Mouse (Mus musculus) spleen, adult 2 months (tissue): Measurements from ENCODE around the gene Mup19. TPM values are rescaled to one million over a fixed set of nuclear protein-coding genes. Genes with fewer than 3 reads are reported as not detected.
"Not testable (repeated sequence)": the region's sequence is repeated elsewhere in the genome, so short reads cannot be mapped to it uniquely, and the experiment has no call there.

Experiments
- DNase-seq, 2 experiments: peaks; one replicate each; pipeline versions ENCODE4 v3.0.0 to v3.0.0-alpha.2; 2012 to 2021; ENCODE audit warnings: low spot score in 2 of 2, low read depth in 1 of 2
- H3K27ac ChIP-seq: fragments of 200-500 bp; 2 replicates; pipeline ENCODE4 v1.5.1; 2012; ENCODE audit warnings: low read length, inconsistent platforms; ENCODE audit not compliant: insufficient read depth
- H3K27me3 ChIP-seq: fragments of 200-500 bp; 2 replicates; pipeline ENCODE4 v1.6.1; 2012; ENCODE audit warnings: mild to moderate bottlenecking, moderate library complexity, low read length, inconsistent platforms; ENCODE audit not compliant: control insufficient read depth, insufficient read depth
- H3K36me3 ChIP-seq: fragments of 200-500 bp; 2 replicates; pipeline ENCODE4 v1.6.1; 2012; ENCODE audit warnings: mild to moderate bottlenecking, low read length, inconsistent platforms; ENCODE audit not compliant: control insufficient read depth, insufficient read depth
- H3K4me1 ChIP-seq: fragments of 200-500 bp; 2 replicates; pipeline ENCODE4 v1.6.1; 2011; ENCODE audit warnings: inconsistent platforms; ENCODE audit not compliant: control insufficient read depth, insufficient read depth, insufficient read length
- H3K4me3 ChIP-seq: fragments of 200-500 bp; 2 replicates; pipeline ENCODE4 v1.5.1; 2011; ENCODE audit warnings: mild to moderate bottlenecking, inconsistent platforms; ENCODE audit not compliant: insufficient read depth, insufficient read length; ENCODE audit errors: extremely low read depth
- CTCF ChIP-seq: fragments of 200-500 bp; IDR thresholded peaks from 2 replicates; pipeline ENCODE4 v1.5.1; 2011; ENCODE audit warnings: mild to moderate bottlenecking, inconsistent platforms; ENCODE audit not compliant: insufficient read depth, insufficient read length, insufficient replicate concordance; ENCODE audit errors: extremely low read depth
- POLR2A ChIP-seq: fragments of 200-500 bp; IDR thresholded peaks from 2 replicates; pipeline ENCODE4 v1.6.1; 2011; ENCODE audit warnings: low read depth, low read length, inconsistent platforms
- WGBS: fragments of 180-500 bp; shearing (Covaris S2); methylation state at CpG from one replicate; pipeline ENCODE4 v1.1.7; 2018; 5-methylcytosine and 5-hydroxymethylcytosine counted together
- polyA plus RNA-seq: library from polyadenylated mRNA; depleted of rRNA; stranded (reverse); fragments of >200 nt; gene quantifications from 2 replicates; pipeline ENCODE4 v1.2.3, GENCODE M21; 2012; rRNA removed

Gene Mup19
- not detected in 2 replicates for polyA plus RNA-seq

DNA sequence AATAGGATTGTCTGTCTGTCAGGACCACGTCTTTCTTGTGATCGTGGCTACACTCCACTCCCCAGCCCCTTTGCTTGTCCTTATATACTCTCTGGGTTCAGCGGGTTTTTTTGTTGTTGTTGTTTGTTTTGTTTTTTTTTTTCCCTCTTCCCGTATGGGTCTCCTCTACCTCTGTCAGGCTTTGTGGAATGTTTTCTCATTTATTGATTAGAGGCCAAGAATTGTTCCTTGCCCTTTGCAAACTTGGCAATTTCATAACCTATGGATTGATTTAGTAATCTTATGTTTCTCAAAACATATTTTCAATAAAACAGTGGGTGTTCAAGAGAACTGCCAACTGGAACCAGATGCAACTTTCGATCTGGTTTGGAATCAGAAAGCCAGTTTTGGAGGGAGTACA lies at the start of gene Mup19:
TSS of gene Mup19 (minus strand) at position 101 of the 400 bp plus-strand sequence.
- DNase-seq, H3K4me3 ChIP-seq, H3K36me3 ChIP-seq, H3K27me3 ChIP-seq, H3K27ac ChIP-seq, H3K4me1 ChIP-seq: not testable (repeated sequence)
- 76% methylated on average over 1 of the region's 5 CpGs for WGBS

DNA sequence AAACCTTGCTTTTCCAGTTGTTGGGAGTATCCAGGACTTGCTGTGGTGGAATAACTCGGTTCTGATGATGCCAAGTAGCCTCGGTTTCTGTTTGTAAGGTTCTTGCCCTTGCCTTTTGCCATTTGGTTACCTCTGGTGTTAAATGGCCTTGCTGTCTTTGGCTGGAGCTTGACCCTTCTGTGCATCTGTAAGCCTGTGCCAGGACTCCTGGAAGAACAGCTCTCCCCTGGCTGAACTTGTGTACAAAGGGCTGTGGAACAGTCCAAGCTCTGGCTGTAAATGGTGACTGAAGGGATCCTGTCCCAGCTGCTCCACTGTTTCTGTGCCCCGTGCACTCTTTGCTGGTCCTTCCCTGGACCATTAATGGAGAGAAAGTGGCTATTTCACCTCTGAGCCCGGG lies 47.1 kb upstream of the Mup19 start:
- no peaks in the 10 kb centered on the region for H3K4me1 ChIP-seq
- no peaks in the 10 kb centered on the region for H3K36me3 ChIP-seq
- H3K27ac ChIP-seq: no peak overlapping the region
- H3K4me3 ChIP-seq: no peak overlapping the region
- 62% methylated on average over 4 of the region's 4 CpGs for WGBS
- no peaks in the 10 kb centered on the region for H3K27me3 ChIP-seq
- DNase-seq: no peak
- TF ChIP-seq POLR2A (no peak), CTCF (no peak)

DNA sequence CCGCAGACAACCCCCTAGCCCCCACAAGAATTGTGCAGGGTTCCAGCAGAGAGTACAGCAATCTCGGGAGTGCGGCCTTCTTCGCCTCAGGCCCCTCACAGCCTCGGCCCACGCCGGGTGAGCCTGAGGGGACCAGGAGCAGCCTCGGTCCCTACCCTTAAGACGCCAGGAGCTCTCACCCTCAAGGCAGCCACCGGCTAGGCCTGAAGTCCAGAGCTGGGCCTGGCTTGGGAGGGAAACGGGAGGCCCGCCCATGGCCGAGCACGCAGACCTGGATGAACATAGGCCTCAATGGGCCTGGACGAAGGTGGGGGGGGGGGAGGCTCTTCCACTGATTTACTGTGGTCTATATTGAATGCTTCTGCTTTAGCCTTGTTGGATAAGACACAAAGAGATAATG lies 41.1 kb upstream of the Mup19 start:
- TF ChIP-seq POLR2A (no peak), CTCF (no peak)
- Histone ChIP-seq H3K27me3 (no peaks in the 10 kb centered on the region), H3K4me3 (no peak overlapping the region), H3K27ac (no peak overlapping the region), H3K4me1 (no peaks in the 10 kb centered on the region), H3K36me3 (no peaks in the 10 kb centered on the region)
- WGBS: 87% methylated on average over 15 of the region's 15 CpGs
- DNase-seq: no peak

DNA sequence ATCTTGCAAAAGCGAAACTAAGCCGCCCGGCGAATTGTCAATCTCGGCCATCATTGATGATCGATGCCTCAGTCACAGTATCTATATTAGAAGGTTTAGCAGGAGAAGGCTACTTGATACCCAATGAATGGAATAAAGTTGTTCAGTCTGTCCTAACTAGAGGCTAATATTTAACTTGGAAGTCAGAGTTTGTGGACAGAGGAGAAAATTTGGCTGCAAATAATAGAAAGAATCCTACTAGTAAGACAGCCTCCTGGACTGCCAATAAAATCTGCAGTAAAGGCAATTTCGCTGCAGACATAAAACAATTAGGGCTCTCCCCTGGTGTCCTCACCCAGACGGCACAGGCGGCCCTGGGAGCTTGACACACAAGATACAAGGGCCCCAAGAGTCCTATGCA lies 40.5 kb upstream of the Mup19 start:
- 89% methylated on average over 9 of the region's 9 CpGs for WGBS
- H3K27ac ChIP-seq, H3K4me3 ChIP-seq, H3K27me3 ChIP-seq, H3K36me3 ChIP-seq, H3K4me1 ChIP-seq, DNase-seq: not testable (repeated sequence)

DNA sequence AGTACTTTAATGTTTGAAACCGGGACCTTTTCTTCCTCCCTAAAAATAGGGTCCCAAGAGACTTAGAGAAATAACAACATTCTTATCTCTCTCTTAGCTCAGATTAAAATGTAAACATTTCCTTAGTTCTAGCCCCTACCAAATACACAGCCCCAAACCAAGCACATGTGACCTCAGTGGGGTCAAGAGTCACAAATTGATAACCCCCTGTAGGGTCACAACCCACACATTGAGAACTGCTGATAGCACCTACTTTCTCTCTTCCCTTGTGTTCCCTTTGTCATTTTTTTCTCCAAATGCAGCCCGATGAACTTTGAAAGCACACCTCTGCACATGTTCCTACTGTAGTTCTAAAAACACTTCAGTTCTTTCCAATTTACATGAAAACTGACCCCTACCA lies 33.5 kb upstream of the Mup19 start:
- TF ChIP-seq CTCF (no peak), POLR2A (no peak)
- H3K4me3 ChIP-seq: no peak overlapping the region
- H3K36me3 ChIP-seq: no peaks in the 10 kb centered on the region
- WGBS: 64% methylated on average over 2 of the region's 2 CpGs
- DNase-seq: no peak
- no peaks in the 10 kb centered on the region for H3K27me3 ChIP-seq
- no peak overlapping the region for H3K27ac ChIP-seq
- H3K4me1 ChIP-seq: no peaks in the 10 kb centered on the region

DNA sequence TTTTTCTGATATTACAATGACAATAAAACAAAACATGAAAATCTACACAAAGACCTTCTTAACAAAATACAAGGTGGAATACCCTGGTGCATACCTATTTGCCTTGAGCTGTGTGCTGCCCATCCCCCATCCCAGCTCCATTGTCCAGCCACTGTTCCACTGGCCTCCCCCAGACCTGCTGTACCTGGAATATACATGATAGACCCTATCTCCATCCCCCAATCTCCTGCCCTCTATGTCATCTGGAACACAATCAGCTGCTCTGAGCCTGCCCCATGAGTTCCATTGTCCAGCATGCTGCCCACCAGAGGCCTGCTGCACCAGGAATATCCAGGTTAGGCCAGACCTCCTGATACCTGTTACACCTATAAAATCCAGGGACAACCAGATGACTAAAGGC lies 31.4 kb upstream of the Mup19 start:
- Histone ChIP-seq H3K4me3 (no peak overlapping the region), H3K36me3 (no peaks in the 10 kb centered on the region), H3K27ac (no peak overlapping the region), H3K27me3 (no peaks in the 10 kb centered on the region), H3K4me1 (no peaks in the 10 kb centered on the region)
- no peak for DNase-seq
- no peak for TF ChIP-seq POLR2A
- no peak for TF ChIP-seq CTCF

DNA sequence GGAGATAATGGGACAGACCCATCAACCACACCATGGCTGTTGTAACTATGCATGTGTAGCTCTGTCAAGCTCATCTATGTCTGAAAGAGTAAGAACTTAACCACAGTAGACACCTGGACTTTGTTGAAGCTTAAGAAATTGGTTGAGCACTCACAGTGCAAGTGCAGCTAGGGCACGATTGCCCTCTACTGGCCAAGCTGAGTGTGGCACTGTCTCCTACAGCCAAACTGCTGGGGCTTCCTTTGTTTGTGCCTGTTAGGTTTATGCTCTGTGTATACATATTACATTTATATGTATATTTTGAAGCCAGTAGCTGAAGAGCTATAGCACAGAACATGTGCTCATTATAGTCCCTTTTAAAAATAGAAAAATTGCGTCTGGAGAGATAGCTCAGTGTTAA lies 29.1 kb upstream of the Mup19 start:
- not testable (repeated sequence) for H3K4me3 ChIP-seq, DNase-seq, H3K27me3 ChIP-seq, H3K36me3 ChIP-seq, H3K4me1 ChIP-seq, H3K27ac ChIP-seq
- WGBS: 28% methylated on average over 2 of the region's 2 CpGs

DNA sequence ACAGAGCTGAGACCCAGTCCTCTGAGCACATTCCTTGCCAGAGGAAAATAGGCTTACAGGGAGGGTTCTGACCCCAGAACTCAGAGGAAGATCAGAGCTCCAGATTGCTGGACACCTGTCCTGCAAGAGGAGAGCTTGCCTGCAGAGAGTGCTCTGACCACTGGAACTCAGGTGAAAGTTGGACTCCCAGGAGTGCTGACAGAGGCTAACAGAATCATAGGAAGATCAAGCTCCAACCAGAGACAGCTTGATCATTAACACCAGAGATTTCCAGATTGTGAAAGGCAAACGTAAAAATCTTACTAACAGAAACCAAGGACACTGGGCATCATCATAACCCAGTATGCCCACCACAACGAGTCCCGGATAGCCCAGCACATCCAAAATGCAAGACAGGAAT lies 26.9 kb upstream of the Mup19 start:
- not testable (repeated sequence) for H3K4me3 ChIP-seq, H3K36me3 ChIP-seq, DNase-seq, H3K27ac ChIP-seq, H3K27me3 ChIP-seq, H3K4me1 ChIP-seq
- 85% methylated on average over 3 of the region's 3 CpGs for WGBS

DNA sequence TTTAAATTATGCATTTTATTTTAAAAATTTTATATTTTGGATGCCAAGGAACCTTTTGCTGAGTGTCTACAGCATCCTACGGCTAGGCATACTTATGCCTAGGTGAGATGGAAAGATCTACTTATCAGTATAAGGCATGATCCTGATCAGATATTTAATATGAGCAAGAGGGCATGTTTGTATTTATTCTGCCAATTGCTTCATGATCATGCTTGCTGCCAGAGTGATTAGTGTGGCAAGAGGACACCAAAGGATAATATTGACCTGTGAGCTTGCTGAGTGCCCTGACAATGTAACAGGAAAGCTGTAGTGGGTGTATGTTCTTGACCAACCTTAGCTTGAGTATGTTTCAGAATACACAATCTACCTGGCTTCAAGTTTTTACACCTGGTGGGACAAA lies 7.6 kb upstream of the Mup19 start:
- H3K4me3 ChIP-seq, H3K36me3 ChIP-seq, H3K27me3 ChIP-seq, H3K27ac ChIP-seq, DNase-seq, H3K4me1 ChIP-seq: not testable (repeated sequence)
- WGBS: 89% methylated on average over 1 of the region's 1 CpGs

DNA sequence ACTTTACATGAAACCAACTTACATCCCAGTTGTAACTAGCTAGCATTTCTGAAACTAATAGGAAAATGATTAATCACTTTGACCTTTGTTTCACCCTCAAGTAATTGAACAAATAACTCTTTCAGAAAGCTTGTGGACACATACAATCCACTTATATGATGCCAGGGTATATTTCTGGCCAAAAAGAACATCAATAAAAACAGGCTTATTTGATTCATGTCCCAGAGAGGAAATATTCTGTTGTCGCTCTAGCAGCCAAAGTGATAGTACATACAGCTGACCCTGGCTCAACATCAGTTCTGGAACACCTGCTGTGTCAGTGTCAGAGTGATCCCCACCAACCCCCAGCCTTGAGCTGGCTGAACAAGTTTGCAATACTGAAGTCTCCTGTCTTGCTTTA lies 2.2 kb upstream of the Mup19 start:
- H3K36me3 ChIP-seq, DNase-seq, H3K27ac ChIP-seq, H3K27me3 ChIP-seq, H3K4me3 ChIP-seq, H3K4me1 ChIP-seq: not testable (repeated sequence)
- 84% methylated on average over 1 of the region's 1 CpGs for WGBS
